Mouse (Mus musculus) midbrain, embryonic 11.5 days (tissue): ENCODE results near the gene Sgsm1. TPM values are rescaled to one million over a fixed set of nuclear protein-coding genes. Genes with fewer than 3 reads are reported as not detected.

Experiments used
- ATAC-seq: fragments of 200-750 bp; cut with Nextera tagmentation; 2 replicates; pipeline ENCODE4 v1.8.0; 2017; ENCODE audit warnings: moderate TSS enrichment, moderate library complexity; ENCODE audit not compliant: low FRiP score
- DNase-seq: peaks from one replicate; pipeline ENCODE4 v3.0.0; 2015; ENCODE audit warnings: low spot score; ENCODE audit errors: missing footprints
- H3K27ac ChIP-seq: fragments of 300-500 bp; sonication (generic); 2 replicates; pipeline ENCODE4 v1.5.1; 2014; ENCODE audit warnings: low read depth, low read length
- H3K27me3 ChIP-seq: fragments of 300-500 bp; sonication (generic); 2 replicates; pipeline ENCODE4 v1.6.1; 2014; ENCODE audit warnings: mild to moderate bottlenecking, low read length, moderate library complexity, mixed read lengths; ENCODE audit not compliant: control insufficient read depth, insufficient read depth
- H3K36me3 ChIP-seq: fragments of 300-500 bp; sonication (generic); 2 replicates; pipeline ENCODE4 v1.6.1; 2014; ENCODE audit warnings: mild to moderate bottlenecking, low read length, moderate library complexity, mixed read lengths; ENCODE audit not compliant: control insufficient read depth, insufficient read depth
- H3K4me1 ChIP-seq: fragments of 300-500 bp; sonication (generic); 2 replicates; pipeline ENCODE4 v1.6.1; 2014; ENCODE audit warnings: low read length; ENCODE audit not compliant: control insufficient read depth, insufficient read depth
- H3K4me2 ChIP-seq: fragments of 300-500 bp; sonication (generic); 2 replicates; pipeline ENCODE4 v1.6.1; 2014; ENCODE audit warnings: mild to moderate bottlenecking, moderate library complexity
- H3K4me3 ChIP-seq: fragments of 300-500 bp; sonication (generic); 2 replicates; pipeline ENCODE4 v1.5.1; 2014; ENCODE audit warnings: low read depth, low read length
- H3K9ac ChIP-seq: fragments of 300-500 bp; sonication (generic); 2 replicates; pipeline ENCODE4 v1.6.1; 2014; ENCODE audit warnings: low read length
- H3K9me3 ChIP-seq: fragments of 300-500 bp; sonication (generic); 2 replicates; pipeline ENCODE4 v1.6.1; 2016; ENCODE audit warnings: low read length; ENCODE audit not compliant: control insufficient read depth
- WGBS: fragments of 180-500 bp; shearing (Covaris S2); extraction: QIAGEN DNeasy Blood & Tissue Kit; methylation state at CpG from one replicate; pipeline ENCODE4 v1.1.7; 2014; 5-methylcytosine and 5-hydroxymethylcytosine counted together
- polyA plus RNA-seq: library from polyadenylated mRNA; unstranded; fragments of >200 nt; fragmentation: Nextera tagmentation; extraction: Ambion mirVana; gene quantifications from 2 replicates; pipeline ENCODE4 v1.2.1, GENCODE M21; 2014

Gene Sgsm1
- polyA plus RNA-seq, 1 experiment from 2014 or later, result 10.8 TPM

GRCm38 (mm10) chr5:113249263-113249930 is 61.2 kb downstream of the Sgsm1 start:
- ATAC-seq (no peak), DNase-seq (no peak)
- Histone ChIP-seq H3K27ac (no peak overlapping the region), H3K9me3 (no peaks in the 10 kb centered on the region), H3K9ac (no peak overlapping the region), H3K4me3 (no peak overlapping the region), H3K4me2 (no peak overlapping the region), H3K4me1 (no peaks in the 10 kb centered on the region), H3K27me3 (no peaks in the 10 kb centered on the region), H3K36me3 (no peaks in the 10 kb centered on the region; the same call in 1 of the 2 replicates)
- WGBS, result 90% methylated on average over 8 of the region's 8 CpGs

- Histone ChIP-seq H3K9me3 (no peaks in the 10 kb centered on the region), H3K4me2 (no peak overlapping the region), H3K36me3 (no peaks in the 10 kb centered on the region), H3K27me3 (no peaks in the 10 kb centered on the region), H3K4me1 (peaks cover 4% of the 10 kb centered on the region; the same call in 1 of the 2 replicates), H3K4me3 (no peak overlapping the region), H3K9ac (no peak overlapping the region), H3K27ac (no peak overlapping the region)
- ATAC-seq (no peak), DNase-seq (no peak)
- 87% methylated on average over 5 of the region's 5 CpGs for WGBS
Observed at GRCm38 (mm10) chr5:113230196-113230595, 80.4 kb downstream of the Sgsm1 start.

- H3K27ac ChIP-seq, result no peak within 1 kb of the TSS; the same call in 1 of the 2 replicates
- H3K4me2 ChIP-seq, result peak within 1 kb of the TSS; percentile 35
- DNase-seq, result peak; percentile 99
- peaks cover 4% of the 10 kb centered on the region; the same call in 1 of the 2 replicates for H3K4me1 ChIP-seq
- no peaks in the 10 kb centered on the region for H3K36me3 ChIP-seq
- H3K9ac ChIP-seq, result peak within 1 kb of the TSS; percentile 44; the same call in 1 of the 2 replicates
- peak; percentile 75 for ATAC-seq
- H3K9me3 ChIP-seq, result no peaks in the 10 kb centered on the region
- no peak within 1 kb of the TSS for H3K4me3 ChIP-seq
- no peaks in the 10 kb centered on the region for H3K27me3 ChIP-seq
- 1% methylated on average over 13 of the region's 13 CpGs for WGBS
Observed at GRCm38 (mm10) chr5:113226632-113227102, 83.9 kb downstream of the Sgsm1 start, which contains the start of gene Tmem211. Tmem211 (plus strand) TSS chr5:113226909.

- peak; percentile 43 for ATAC-seq
- no peak overlapping the region for H3K4me3 ChIP-seq
- H3K4me2 ChIP-seq, result peak overlapping the region; percentile 35
- 14% methylated on average over 25 of the region's 25 CpGs for WGBS
- no peaks in the 10 kb centered on the region for H3K27me3 ChIP-seq
- H3K27ac ChIP-seq, result no peak overlapping the region
- H3K4me1 ChIP-seq, result peaks cover 5% of the 10 kb centered on the region
- peak overlapping the region; percentile 44; the same call in 1 of the 2 replicates for H3K9ac ChIP-seq
- H3K36me3 ChIP-seq, result no peaks in the 10 kb centered on the region
- no peaks in the 10 kb centered on the region for H3K9me3 ChIP-seq
- peak; percentile 89 for DNase-seq
Observed at GRCm38 (mm10) chr5:113225686-113226435, 84.7 kb downstream of the Sgsm1 start.

- Histone ChIP-seq H3K27ac (no peak overlapping the region), H3K36me3 (no peaks in the 10 kb centered on the region), H3K9ac (no peak overlapping the region; the same call in 1 of the 2 replicates), H3K9me3 (no peaks in the 10 kb centered on the region), H3K4me2 (peak overlapping the region; percentile 35; the same call in 1 of the 2 replicates), H3K4me1 (peaks cover 9% of the 10 kb centered on the region), H3K27me3 (no peaks in the 10 kb centered on the region), H3K4me3 (no peak overlapping the region)
- ATAC-seq (no peak), DNase-seq (peak; percentile 93)
- 10% methylated on average over 10 of the region's 10 CpGs for WGBS
Observed at GRCm38 (mm10) chr5:113225271-113225670, 85.3 kb downstream of the Sgsm1 start.

GRCm38 (mm10) chr5:113223888-113224287 is 86.7 kb downstream of the Sgsm1 start:
- ATAC-seq, result no peak
- no peak for DNase-seq
- 67% methylated on average over 4 of the region's 4 CpGs for WGBS
- Histone ChIP-seq H3K27ac (no peak overlapping the region), H3K4me2 (no peak overlapping the region), H3K4me3 (no peak overlapping the region), H3K4me1 (peaks cover 9% of the 10 kb centered on the region), H3K36me3 (no peaks in the 10 kb centered on the region), H3K9me3 (no peaks in the 10 kb centered on the region), H3K27me3 (no peaks in the 10 kb centered on the region), H3K9ac (no peak overlapping the region)

GRCm38 (mm10) chr5:113221147-113221865 is 89.3 kb downstream of the Sgsm1 start, which contains the start of gene 2900026A02Rik:
2900026A02Rik (minus strand) TSS chr5:113221236.
- H3K36me3 ChIP-seq, result no peaks in the 10 kb centered on the region
- ATAC-seq, result peak; percentile 47
- no peaks in the 10 kb centered on the region for H3K9me3 ChIP-seq
- peak within 1 kb of the TSS; percentile 73 for H3K4me3 ChIP-seq
- H3K27ac ChIP-seq, result no peak within 1 kb of the TSS
- H3K27me3 ChIP-seq, result no peaks in the 10 kb centered on the region
- 10% methylated on average over 47 of the region's 62 CpGs for WGBS
- peak within 1 kb of the TSS; percentile 75 for H3K9ac ChIP-seq
- DNase-seq, result peak; percentile 98
- H3K4me2 ChIP-seq, result peak within 1 kb of the TSS; percentile 95
- H3K4me1 ChIP-seq, result peaks cover 9% of the 10 kb centered on the region

- Histone ChIP-seq H3K4me2 (peak overlapping the region; percentile 95), H3K27me3 (no peaks in the 10 kb centered on the region), H3K36me3 (no peaks in the 10 kb centered on the region), H3K4me3 (peak overlapping the region; percentile 73), H3K9ac (peak overlapping the region; percentile 75), H3K27ac (no peak overlapping the region), H3K9me3 (no peaks in the 10 kb centered on the region), H3K4me1 (peaks cover 5% of the 10 kb centered on the region)
- peak; percentile 43 for ATAC-seq
- WGBS, result 2% methylated on average over 64 of the region's 64 CpGs
- peak; percentile 91 for DNase-seq
Observed at GRCm38 (mm10) chr5:113220383-113221146, 90.0 kb downstream of the Sgsm1 start.
